Mouse (Mus musculus): ENCODE measurements around the gene Evi2b. TPM values are rescaled to one million over a fixed set of nuclear protein-coding genes. Genes with fewer than 3 reads are reported as not detected.

The Evi2b gene
- polyA plus RNA-seq, 1 experiment: 95.6 TPM

- Histone ChIP-seq H3K4me3 (ENCODE audit: control insufficient read depth, insufficient read depth, low read length) (no peak overlapping the region), H3K27ac (ENCODE audit: control insufficient read depth, insufficient read depth, low read length) (no peak overlapping the region), H3K27me3 (ENCODE audit: control insufficient read depth, insufficient read depth, low read length) (no peaks in the 10 kb centered on the region), H3K4me1 (replicated peaks; ENCODE audit: control insufficient read depth, insufficient read depth, low read length) (no peaks in the 10 kb centered on the region), H3K36me3 (ENCODE audit: control insufficient read depth, insufficient read depth, low read length) (0 out of 2 replicates have a peak, but pooled peaks cover 3% of the 10 kb centered on the region)
- no peak for DNase-seq
- no peak for TF ChIP-seq CTCF (IDR thresholded peaks at IDR 0.05; ENCODE audit: borderline replicate concordance, control insufficient read depth, extremely low read depth, insufficient read depth, low read length, poor library complexity)
- TF ChIP-seq POLR2A (IDR thresholded peaks at IDR 0.05; ENCODE audit: control insufficient read depth, extremely low read depth, insufficient read depth, low read length, poor library complexity): no peak
- WGBS: 5% methylated on average over 1 of the region's 1 CpGs
Measured at GRCm38 (mm10) chr11:79552622-79553021, 29.1 kb upstream of the Evi2b start.

GRCm38 (mm10) chr11:79536293-79536692, 12.7 kb upstream of the Evi2b start:
- no peak for DNase-seq
- WGBS: 98% methylated on average over 3 of the region's 3 CpGs
- Histone ChIP-seq H3K36me3 (ENCODE audit: control insufficient read depth, insufficient read depth, low read length) (no peaks in the 10 kb centered on the region), H3K4me1 (replicated peaks; ENCODE audit: control insufficient read depth, insufficient read depth, low read length) (no peaks in the 10 kb centered on the region), H3K27ac (ENCODE audit: control insufficient read depth, insufficient read depth, low read length) (no peak overlapping the region), H3K27me3 (ENCODE audit: control insufficient read depth, insufficient read depth, low read length) (no peaks in the 10 kb centered on the region), H3K4me3 (ENCODE audit: control insufficient read depth, insufficient read depth, low read length) (no peak overlapping the region)
- TF ChIP-seq CTCF (IDR thresholded peaks at IDR 0.05; ENCODE audit: borderline replicate concordance, control insufficient read depth, extremely low read depth, insufficient read depth, low read length, poor library complexity) (no peak), POLR2A (IDR thresholded peaks at IDR 0.05; ENCODE audit: control insufficient read depth, extremely low read depth, insufficient read depth, low read length, poor library complexity) (no peak)

GRCm38 (mm10) chr11:79535554-79535953, 12.0 kb upstream of the Evi2b start:
- no peak for TF ChIP-seq POLR2A (IDR thresholded peaks at IDR 0.05; ENCODE audit: control insufficient read depth, extremely low read depth, insufficient read depth, low read length, poor library complexity)
- TF ChIP-seq CTCF (IDR thresholded peaks at IDR 0.05; ENCODE audit: borderline replicate concordance, control insufficient read depth, extremely low read depth, insufficient read depth, low read length, poor library complexity): no peak
- Histone ChIP-seq H3K4me3 (ENCODE audit: control insufficient read depth, insufficient read depth, low read length) (no peak overlapping the region), H3K4me1 (replicated peaks; ENCODE audit: control insufficient read depth, insufficient read depth, low read length) (peaks cover 4% of the 10 kb centered on the region), H3K27me3 (ENCODE audit: control insufficient read depth, insufficient read depth, low read length) (no peaks in the 10 kb centered on the region), H3K27ac (ENCODE audit: control insufficient read depth, insufficient read depth, low read length) (no peak overlapping the region), H3K36me3 (ENCODE audit: control insufficient read depth, insufficient read depth, low read length) (no peaks in the 10 kb centered on the region)
- no peak for DNase-seq
- 40% methylated on average over 4 of the region's 4 CpGs for WGBS

GRCm38 (mm10) chr11:79533950-79534690, 10.6 kb upstream of the Evi2b start:
- no peak overlapping the region for H3K4me3 ChIP-seq (ENCODE audit: control insufficient read depth, insufficient read depth, low read length)
- H3K4me1 ChIP-seq (replicated peaks; ENCODE audit: control insufficient read depth, insufficient read depth, low read length): peaks cover 7% of the 10 kb centered on the region
- 94% methylated on average over 8 of the region's 8 CpGs for WGBS
- H3K27ac ChIP-seq (ENCODE audit: control insufficient read depth, insufficient read depth, low read length): no peak overlapping the region
- no peaks in the 10 kb centered on the region for H3K27me3 ChIP-seq (ENCODE audit: control insufficient read depth, insufficient read depth, low read length)
- TF ChIP-seq CTCF (IDR thresholded peaks at IDR 0.05; ENCODE audit: borderline replicate concordance, control insufficient read depth, extremely low read depth, insufficient read depth, low read length, poor library complexity) (no peak), POLR2A (IDR thresholded peaks at IDR 0.05; ENCODE audit: control insufficient read depth, extremely low read depth, insufficient read depth, low read length, poor library complexity) (no peak)
- H3K36me3 ChIP-seq (ENCODE audit: control insufficient read depth, insufficient read depth, low read length): no peaks in the 10 kb centered on the region
- no peak for DNase-seq

- no peaks in the 10 kb centered on the region for H3K36me3 ChIP-seq (ENCODE audit: control insufficient read depth, insufficient read depth, low read length)
- H3K4me3 ChIP-seq (ENCODE audit: control insufficient read depth, insufficient read depth, low read length): no peak overlapping the region
- TF ChIP-seq POLR2A (IDR thresholded peaks at IDR 0.05; ENCODE audit: control insufficient read depth, extremely low read depth, insufficient read depth, low read length, poor library complexity) (no peak), CTCF (IDR thresholded peaks at IDR 0.05; ENCODE audit: borderline replicate concordance, control insufficient read depth, extremely low read depth, insufficient read depth, low read length, poor library complexity) (no peak)
- H3K4me1 ChIP-seq (replicated peaks; ENCODE audit: control insufficient read depth, insufficient read depth, low read length): peaks cover 10% of the 10 kb centered on the region
- no peak for DNase-seq
- no peaks in the 10 kb centered on the region for H3K27me3 ChIP-seq (ENCODE audit: control insufficient read depth, insufficient read depth, low read length)
- WGBS: 96% methylated on average over 6 of the region's 6 CpGs
- H3K27ac ChIP-seq (ENCODE audit: control insufficient read depth, insufficient read depth, low read length): no peak overlapping the region
Measured at GRCm38 (mm10) chr11:79533311-79533710, 9.7 kb upstream of the Evi2b start.

- peaks cover 23% of the 10 kb centered on the region for H3K4me1 ChIP-seq (replicated peaks; ENCODE audit: control insufficient read depth, insufficient read depth, low read length)
- 94% methylated on average over 4 of the region's 4 CpGs for WGBS
Measured at GRCm38 (mm10) chr11:79531485-79531884, 7.9 kb upstream of the Evi2b start.

More at GRCm38 (mm10) chr11:79531485-79531884, 7.9 kb upstream of the Evi2b start:
- Histone ChIP-seq H3K27ac (ENCODE audit: control insufficient read depth, insufficient read depth, low read length) (no peak overlapping the region), H3K27me3 (ENCODE audit: control insufficient read depth, insufficient read depth, low read length) (no peaks in the 10 kb centered on the region), H3K36me3 (ENCODE audit: control insufficient read depth, insufficient read depth, low read length) (no peaks in the 10 kb centered on the region), H3K4me3 (ENCODE audit: control insufficient read depth, insufficient read depth, low read length) (no peak overlapping the region)
- TF ChIP-seq POLR2A (IDR thresholded peaks at IDR 0.05; ENCODE audit: control insufficient read depth, extremely low read depth, insufficient read depth, low read length, poor library complexity): no peak
- no peak for TF ChIP-seq CTCF (IDR thresholded peaks at IDR 0.05; ENCODE audit: borderline replicate concordance, control insufficient read depth, extremely low read depth, insufficient read depth, low read length, poor library complexity)
- DNase-seq: no peak

All from thymus, adult 2 months (tissue).